Mouse (Mus musculus): ENCODE measurements around the gene Tmem119.

GRCm38 (mm10) chr5:113842906-113843305 lies 42.6 kb upstream of the Tmem119 start:
- TF ChIP-seq CTCF (IDR thresholded peaks at IDR 0.05; ENCODE audit: insufficient read depth, low read depth, low read length) (no peak), POLR2A (IDR thresholded peaks at IDR 0.05; ENCODE audit: insufficient read depth, low read depth, low read length) (no peak)
